Mouse (Mus musculus) bone marrow macrophage, adult 2 months (primary cell): ENCODE measurements around the gene Lrrc36.

Source experiments
- CTCF ChIP-seq: IDR thresholded peaks from 2 replicates; pipeline ENCODE4 v1.5.1; 2012; ENCODE audit warnings: low read depth, mild to moderate bottlenecking, low read length, moderate library complexity
- POLR2A ChIP-seq: IDR thresholded peaks from 2 replicates; pipeline ENCODE4 v1.6.1; 2012; ENCODE audit warnings: mild to moderate bottlenecking, low read depth, low read length, borderline replicate concordance

- TF ChIP-seq POLR2A (no peak), CTCF (no peak)
Measured at GRCm38 (mm10) chr8:105422006-105422405, 8.6 kb downstream of the Lrrc36 start.
